Mouse (Mus musculus) left cerebral cortex, adult 11 months (tissue): ENCODE data around the gene Tcirg1.

Source experiments
- DNase-seq: peaks from one replicate; pipeline ENCODE4 v3.0.0; 2022; ENCODE audit warnings: low spot score

The Tcirg1 gene

GRCm38 (mm10) chr19:3906795-3907786, at the start of gene Tcirg1:
Tcirg1 (minus strand) TSS chr19:3907133.
- DNase-seq: no peak

GRCm38 (mm10) chr19:3955804-3956203, 48.9 kb upstream of the Tcirg1 start:
- DNase-seq: no peak

- no peak for DNase-seq
Observed at GRCm38 (mm10) chr19:3955033-3955432, 48.1 kb upstream of the Tcirg1 start.

DNA sequence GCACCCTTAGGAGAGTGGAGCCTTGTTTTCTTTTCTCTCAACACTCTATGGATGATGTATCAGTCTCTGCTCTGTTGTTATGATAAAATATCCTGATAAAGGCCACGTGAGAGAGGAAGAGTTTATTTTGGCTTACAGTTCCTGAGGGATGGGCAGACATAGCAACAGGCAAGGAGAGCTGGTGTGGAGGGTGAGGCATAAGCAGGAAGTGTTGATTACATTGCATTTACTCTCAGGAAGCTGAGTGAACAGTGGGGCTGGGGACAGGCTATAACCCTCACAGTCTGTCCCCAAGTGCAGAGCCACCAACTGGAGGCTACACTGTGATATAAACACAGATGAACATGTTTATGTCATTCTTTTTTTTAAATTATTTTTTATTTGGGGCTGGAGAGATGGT, 45.2 kb upstream of the Tcirg1 start:
- DNase-seq: no peak

- DNase-seq: no peak
Observed at GRCm38 (mm10) chr19:3951461-3951860, 44.5 kb upstream of the Tcirg1 start.

GRCm38 (mm10) chr19:3950331-3950730, 43.4 kb upstream of the Tcirg1 start:
- DNase-seq: no peak

DNA sequence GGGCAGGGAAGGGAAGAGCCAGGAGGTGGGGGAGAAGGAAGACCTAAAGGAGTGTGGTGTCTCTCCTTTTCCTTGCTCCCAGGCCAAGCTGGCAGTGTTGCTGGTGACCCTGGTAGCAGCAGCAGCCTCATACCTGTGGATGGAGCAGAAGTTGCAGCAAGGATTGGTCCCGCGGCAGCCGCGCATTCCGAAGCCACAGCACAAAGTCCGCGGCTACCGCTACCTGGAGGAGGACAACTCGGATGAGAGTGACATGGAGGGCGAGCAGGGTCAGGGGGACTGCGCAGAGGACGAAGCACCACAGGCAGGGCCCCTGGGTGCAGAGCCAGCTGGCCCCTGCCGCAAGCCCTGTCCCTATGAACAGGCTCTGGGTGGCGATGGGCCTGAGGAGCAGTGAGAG, 41.6 kb upstream of the Tcirg1 start:
- DNase-seq: no peak

DNA sequence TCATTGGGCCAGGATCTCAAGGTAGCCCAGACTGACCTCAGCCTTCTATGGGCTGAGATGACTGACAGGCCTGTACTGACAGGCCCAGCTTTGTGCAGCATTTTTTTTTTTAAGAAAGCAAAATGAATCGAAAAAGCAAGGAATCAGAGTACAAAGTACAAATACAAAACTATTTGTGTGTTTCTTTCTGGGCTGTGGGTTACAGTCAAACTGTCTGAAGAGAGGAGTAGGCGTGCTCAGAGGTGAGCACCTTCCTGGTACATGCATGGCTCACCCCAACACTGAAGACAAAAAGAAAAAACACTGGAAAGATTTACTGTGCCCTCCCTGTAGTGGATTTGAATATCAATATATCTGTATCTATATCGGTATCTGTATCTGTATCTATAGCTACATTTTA, 40.9 kb upstream of the Tcirg1 start:
- DNase-seq: no peak

GRCm38 (mm10) chr19:3946715-3947114, 39.8 kb upstream of the Tcirg1 start:
- no peak for DNase-seq

GRCm38 (mm10) chr19:3945872-3946564, 39.1 kb upstream of the Tcirg1 start:
- no peak for DNase-seq

GRCm38 (mm10) chr19:3942986-3943735, 36.2 kb upstream of the Tcirg1 start:
- no peak for DNase-seq

- no peak for DNase-seq
Observed at GRCm38 (mm10) chr19:3942315-3942714, 35.4 kb upstream of the Tcirg1 start.

DNA sequence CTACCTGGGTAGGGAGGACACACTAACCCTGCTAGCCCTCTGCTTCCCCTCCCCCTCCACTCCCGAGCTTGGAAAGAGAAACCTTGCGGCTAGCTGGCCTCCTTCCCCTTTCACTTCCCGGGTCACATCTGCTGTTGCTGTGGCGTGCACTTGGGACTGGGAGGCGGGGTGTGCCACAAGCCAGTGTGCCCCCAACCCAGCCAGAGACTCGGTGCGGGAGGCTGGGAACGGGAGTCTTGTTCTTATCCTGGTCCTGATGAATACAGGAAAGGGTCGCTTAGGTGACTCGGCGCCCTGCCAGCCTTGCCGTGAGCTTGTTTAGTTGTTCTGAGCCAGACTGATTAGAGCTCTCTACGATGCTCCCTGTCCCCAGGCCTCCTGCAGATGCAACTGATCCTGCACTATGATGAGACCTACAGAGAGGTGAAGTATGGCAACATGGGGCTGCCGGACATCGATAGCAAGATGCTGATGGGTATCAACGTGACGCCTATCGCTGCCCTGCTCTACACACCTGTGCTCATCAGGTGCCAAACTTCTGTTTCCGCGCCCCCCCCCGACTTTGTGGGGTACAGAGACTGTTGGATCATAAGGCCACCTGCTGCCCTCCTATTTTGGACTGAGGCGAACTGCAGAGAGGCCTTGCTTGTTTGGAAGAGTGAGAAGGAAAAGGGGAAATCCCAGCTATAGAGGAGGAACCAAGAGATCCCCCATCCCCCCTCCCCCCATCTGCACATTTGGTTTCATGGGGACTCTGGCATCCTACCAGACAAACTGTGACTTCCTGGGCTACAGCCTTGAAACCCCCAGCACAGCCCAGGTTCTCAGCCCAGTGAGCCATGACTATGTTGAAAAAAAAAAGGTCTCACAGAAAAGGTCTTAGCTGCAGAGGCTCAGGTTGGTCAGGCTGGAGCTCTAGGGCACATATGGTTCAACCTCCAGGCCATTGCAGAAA, 29.2 kb upstream of the Tcirg1 start:
- no peak for DNase-seq

DNA sequence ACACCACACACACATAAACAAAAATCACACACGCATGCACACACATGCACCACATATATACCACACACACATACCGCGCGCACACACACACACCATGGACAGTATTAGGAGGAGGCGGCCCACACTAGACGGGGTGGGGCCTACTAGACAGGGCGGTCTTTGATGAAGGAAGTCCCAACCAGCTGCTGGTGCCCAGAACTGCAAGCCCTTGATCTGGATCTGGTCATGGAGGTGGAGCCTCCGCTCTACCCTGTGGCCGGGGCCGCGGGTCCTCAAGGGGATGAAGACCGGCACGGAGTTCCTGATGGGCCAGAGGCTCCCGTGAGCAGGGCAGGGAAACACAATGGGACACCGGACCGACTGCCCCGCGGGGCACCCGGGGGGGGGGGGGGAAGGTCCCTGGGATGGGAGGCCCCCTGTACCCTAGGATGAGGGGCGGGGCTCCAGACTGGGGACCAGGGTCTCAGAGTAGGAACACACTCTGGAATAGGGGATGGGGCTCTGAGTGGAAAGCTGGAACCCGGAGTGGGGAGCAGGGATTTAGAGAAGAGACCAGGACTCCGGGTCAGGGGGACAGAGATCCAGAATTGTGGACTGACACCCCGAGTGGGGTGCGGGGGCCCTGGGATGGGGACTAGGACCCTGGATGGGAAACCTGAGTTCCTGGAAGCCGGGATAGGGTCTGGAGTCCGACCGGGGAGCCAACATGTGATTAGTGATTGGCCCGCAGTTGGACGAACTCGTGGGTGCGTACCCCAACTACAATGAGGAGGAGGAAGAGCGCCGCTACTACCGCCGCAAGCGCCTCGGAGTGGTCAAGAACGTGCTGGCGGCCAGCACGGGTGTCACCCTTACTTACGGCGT, 28.3 kb upstream of the Tcirg1 start, which contains the start of gene Unc93b1:
Unc93b1 (plus strand) TSS at position 155 of the 864 bp plus-strand sequence.
- DNase-seq: no peak

DNA sequence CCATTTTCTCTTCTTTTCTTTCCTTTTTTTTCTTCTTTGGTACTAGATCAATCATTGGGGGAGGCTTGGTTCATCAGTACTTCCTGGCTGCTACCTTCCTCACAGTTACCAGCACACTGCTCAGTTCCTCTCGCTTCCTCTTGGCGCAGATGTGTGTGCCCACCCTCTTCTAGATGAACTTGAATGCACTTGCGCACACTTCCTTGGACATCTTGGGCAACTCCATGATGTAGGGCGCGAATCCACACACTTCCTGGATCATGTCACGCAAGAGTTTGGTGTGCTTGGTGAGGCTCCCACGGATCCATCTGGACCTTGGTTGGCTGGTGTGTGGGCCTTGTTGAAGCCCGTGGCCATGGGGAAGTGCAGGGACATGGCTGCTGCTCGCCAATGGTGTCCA, 24.8 kb upstream of the Tcirg1 start:
- no peak for DNase-seq

DNA sequence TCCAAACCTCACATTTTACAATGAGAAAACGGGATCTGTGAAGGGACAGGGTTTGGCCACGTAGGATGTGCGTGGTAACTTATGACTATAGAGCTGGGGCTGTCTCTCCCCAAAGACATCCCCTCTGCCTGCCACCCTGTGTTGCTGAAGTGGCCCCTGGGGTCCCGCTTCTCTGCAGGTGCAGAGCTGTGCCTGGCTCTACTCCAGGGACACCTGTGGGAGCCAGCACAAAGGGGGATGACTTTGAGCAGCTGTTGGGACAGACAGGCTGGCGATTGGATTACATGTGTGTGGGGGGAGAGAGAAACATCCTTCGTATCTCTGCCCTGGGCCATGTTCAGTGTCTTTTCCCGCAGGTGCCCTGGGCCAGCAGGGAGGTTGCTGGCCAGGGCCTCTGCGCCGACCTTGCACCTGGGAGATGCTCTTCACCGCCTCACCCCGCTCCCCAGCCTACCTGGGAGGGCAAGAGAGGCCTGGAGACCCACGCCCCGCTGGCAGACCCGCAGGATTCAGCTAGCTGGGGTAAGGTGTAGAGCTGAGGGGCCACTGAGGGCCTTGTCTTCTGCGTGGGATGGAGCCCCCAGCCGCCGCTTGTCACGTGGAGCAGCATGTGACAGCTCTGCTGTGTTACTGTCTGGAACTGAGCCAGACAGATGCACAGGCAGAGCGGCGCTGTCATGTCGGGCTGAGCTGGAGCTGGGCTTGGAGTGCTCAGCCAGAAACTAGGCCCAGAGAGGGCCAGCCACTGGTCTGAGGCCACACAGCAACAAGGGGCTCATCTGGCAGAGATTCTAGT, 23.5 kb upstream of the Tcirg1 start:
- DNase-seq: no peak

DNA sequence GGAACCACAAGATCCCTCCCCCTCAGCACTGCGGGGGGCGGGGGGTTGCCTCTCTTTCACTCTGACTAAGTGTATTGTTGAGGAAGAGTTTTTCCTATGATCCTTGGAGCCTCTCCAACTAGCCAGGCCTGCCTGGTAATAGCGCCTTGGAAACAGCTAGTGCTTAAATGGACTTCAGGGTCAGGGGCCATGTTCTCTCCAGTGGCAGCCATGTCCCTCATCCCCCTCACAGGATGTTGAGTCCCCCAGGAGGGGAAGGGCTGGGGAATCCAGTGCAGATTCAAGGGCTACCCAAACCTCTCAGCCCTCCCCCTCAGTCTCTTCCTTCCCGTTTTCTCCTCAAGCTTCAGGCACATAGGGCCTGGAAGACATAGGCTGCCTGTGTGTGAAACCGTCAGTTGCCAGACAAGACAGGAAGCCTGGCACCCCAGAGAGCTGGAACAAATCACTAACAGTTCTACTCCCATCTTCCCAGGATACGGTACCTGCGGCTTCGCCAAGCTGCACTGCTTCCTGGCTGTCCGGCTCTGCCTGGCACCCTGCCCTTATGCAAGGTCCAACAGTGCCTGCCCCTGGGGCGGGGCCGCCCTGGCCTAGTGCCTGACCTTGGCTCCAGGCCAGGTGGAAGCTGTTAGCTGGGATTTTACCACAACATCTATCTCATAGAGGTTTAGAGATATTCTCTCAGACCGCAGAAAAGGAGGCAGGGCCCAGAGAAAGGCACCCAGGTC, 22.4 kb upstream of the Tcirg1 start, which contains the start of gene Aldh3b1:
Aldh3b1 (minus strand) TSS at position 598 of the 731 bp plus-strand sequence.
- DNase-seq: no peak

GRCm38 (mm10) chr19:3928779-3929178, 21.8 kb upstream of the Tcirg1 start:
- DNase-seq: no peak

DNA sequence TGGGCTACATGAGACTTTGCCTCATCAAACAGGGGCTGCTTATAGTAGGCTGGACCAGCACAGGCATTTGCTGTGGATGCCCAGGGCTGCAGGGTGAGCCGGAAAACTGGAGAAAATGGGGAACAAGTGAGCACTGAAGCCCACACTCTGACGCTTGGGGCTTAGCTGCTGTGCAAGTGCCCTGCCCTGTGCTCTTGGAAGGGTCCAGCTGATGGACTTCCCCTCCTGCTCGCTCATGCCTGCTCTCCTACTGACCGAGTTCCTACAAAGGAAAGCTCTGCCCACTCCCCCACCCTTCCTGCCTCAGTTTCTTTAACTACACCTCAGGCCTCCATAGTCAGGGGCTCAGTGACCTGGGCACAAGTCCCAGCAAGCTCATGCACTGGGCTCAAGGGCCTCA, 21.1 kb upstream of the Tcirg1 start:
- no peak for DNase-seq
